8 mouse cellular contexts compared by ENCODE assay signal in genomic region chr5:90785659-90786588, GRCm38 (mm10). TPM values are rescaled to one million over a fixed set of nuclear protein-coding genes. Genes with fewer than 3 reads are reported as not detected.
DNase-seq lines count a peak whose midpoint lies in the region; ATAC-seq and TF ChIP-seq lines count a peak whose summit lies in the region.

Cxcl3 (plus strand) TSS chr5:90786103.

- peaks cover 18% of the 10 kb centered on the region for H3K4me1 ChIP-seq in bone marrow macrophage, adult 2 months (ENCODE audit: control insufficient read depth, insufficient read depth, low read length)
- H3K4me1 ChIP-seq in heart, embryonic 15.5 days (replicated peaks) = peaks cover 4% of the 10 kb centered on the region
- peaks cover 70% of the 10 kb centered on the region for H3K4me1 ChIP-seq in megakaryocyte, embryonic 14.5 days

- H3K27me3 ChIP-seq in heart, embryonic 15.5 days = no peaks in the 10 kb centered on the region
- H3K27me3 ChIP-seq in megakaryocyte, embryonic 14.5 days (replicated peaks) = no peaks in the 10 kb centered on the region

- peak; percentile 59; the same call in 1 of the 2 replicates for ATAC-seq in frontal cortex, adult (ENCODE audit: low TSS enrichment)
- ATAC-seq in heart, embryonic 15.5 days (replicated peaks; ENCODE audit: insufficient number of reproducible peaks, insufficient read depth, low FRiP score, low read depth) = peak; percentile 75

- H3K36me3 ChIP-seq in heart, embryonic 15.5 days = no peaks in the 10 kb centered on the region
- H3K36me3 ChIP-seq in megakaryocyte, embryonic 14.5 days (replicated peaks; ENCODE audit: low read length) = no peaks in the 10 kb centered on the region

- no peak within 1 kb of the TSS for H3K27ac ChIP-seq in bone marrow macrophage, adult 2 months (ENCODE audit: insufficient read depth, low read depth, low read length)
- no peak within 1 kb of the TSS for H3K27ac ChIP-seq in heart, embryonic 15.5 days

- H3K9ac ChIP-seq in heart, embryonic 15.5 days = peak within 1 kb of the TSS; percentile 19; the same call in 1 of the 2 replicates

- H3K4me3 ChIP-seq in bone marrow macrophage, adult 2 months (ENCODE audit: insufficient read depth, low read length) = no peak within 1 kb of the TSS
- H3K4me3 ChIP-seq in heart, embryonic 15.5 days = peak within 1 kb of the TSS; percentile 48
- peak within 1 kb of the TSS; percentile 90 for H3K4me3 ChIP-seq in megakaryocyte, embryonic 14.5 days (replicated peaks)

- peak within 1 kb of the TSS; percentile 92 for H3K4me2 ChIP-seq in heart, embryonic 15.5 days

- no peak for TF ChIP-seq POLR2A in bone marrow macrophage, adult 2 months (IDR thresholded peaks at IDR 0.05; ENCODE audit: borderline replicate concordance, low read depth, low read length)

- DNase-seq in frontal cortex, postnatal 36 days (ENCODE audit: low spot score in 2 of 2) = no peak
- DNase-seq in kidney, postnatal 25 days = peak; percentile 69
- peak; percentile 47 to 56 for DNase-seq in urinary bladder, postnatal 36 days (ENCODE audit: low spot score in 2 of 2)
- DNase-seq in right cerebral cortex, postnatal 25 days = no peak

- whole genome bisulfite sequencing in heart, embryonic 15.5 days = 14% methylated on average over 26 of the region's 26 CpGs

- peak; percentile 32; the same call in 1 of the 2 replicates for TF ChIP-seq CTCF in bone marrow macrophage, adult 2 months (IDR thresholded peaks at IDR 0.05; ENCODE audit: low read depth, low read length)

- H3K9me3 ChIP-seq in heart, embryonic 15.5 days (replicated peaks) = no peaks in the 10 kb centered on the region
- no peaks in the 10 kb centered on the region for H3K9me3 ChIP-seq in megakaryocyte, embryonic 14.5 days

RNA-seq across cellular contexts. Expression of gene Cxcl3, which starts in this region (rescaled TPM):
- polyA plus RNA-seq in bone marrow macrophage, adult 2 months (2012; ENCODE audit: insufficient read depth, insufficient read length, missing spikeins) = not detected in 2 replicates
- not detected in 2 replicates for polyA plus RNA-seq in heart, embryonic 15.5 days (2015; fragmentation: Nextera tagmentation; extraction: Ambion mirVana)
- 13.4 and 15.8 TPM in 2 replicates for polyA plus RNA-seq in megakaryocyte, embryonic 14.5 days (2012; ENCODE audit: insufficient read depth, low replicate concordance)

Comparison
In these comparisons a context has a peak if more than half of its experiments do, and no peak if none do; other contexts are left out.
1. RNA of gene Cxcl3 (polyA plus RNA-seq): 13.4 to 15.8 TPM in megakaryocyte, embryonic 14.5 days; not detected in bone marrow macrophage, adult 2 months and not detected in heart, embryonic 15.5 days; every median in the first group is over 10 times any median in the second.
2. Peak in ATAC-seq, H3K4me3 ChIP-seq, H3K9ac ChIP-seq and H3K4me2 ChIP-seq in heart, embryonic 15.5 days; RNA of the gene not detected or under 1 TPM.
3. DNase-seq: peak in kidney, postnatal 25 days (2 of 2) and urinary bladder, postnatal 36 days (2 of 2); none in frontal cortex, postnatal 36 days (0 of 2) and right cerebral cortex, postnatal 25 days (single experiment).